Mouse (Mus musculus) heart, embryonic 11.5 days (tissue): ENCODE results near the gene Arhgef25. TPM values are rescaled to one million over a fixed set of nuclear protein-coding genes. Genes with fewer than 3 reads are reported as not detected.
A peak's percentile ranks its signal among the peaks of the same experiment; 100 is the strongest.

Experiments
- ATAC-seq: fragments of 200-750 bp; cut with Nextera tagmentation; replicated peaks from 2 replicates; pipeline ENCODE4 v1.8.0; 2017; ENCODE audit warnings: moderate library complexity; ENCODE audit not compliant: insufficient number of reproducible peaks, low FRiP score, low TSS enrichment
- H3K27ac ChIP-seq: fragments of 300-500 bp; sonication (generic); 2 replicates; pipeline ENCODE4 v1.5.1; 2014; ENCODE audit warnings: mild to moderate bottlenecking, low read depth, low read length
- H3K27me3 ChIP-seq: fragments of 300-500 bp; sonication (generic); 2 replicates; pipeline ENCODE4 v1.6.1; 2014; ENCODE audit warnings: mild to moderate bottlenecking, low read length, mixed read lengths; ENCODE audit not compliant: control insufficient read depth, insufficient read depth
- H3K36me3 ChIP-seq: fragments of 300-500 bp; sonication (generic); 2 replicates; pipeline ENCODE4 v1.6.1; 2014; ENCODE audit warnings: mild to moderate bottlenecking, low read length, moderate library complexity, mixed read lengths; ENCODE audit not compliant: control insufficient read depth, insufficient read depth
- H3K4me1 ChIP-seq: fragments of 300-500 bp; sonication (generic); 2 replicates; pipeline ENCODE4 v1.6.1; 2014; ENCODE audit warnings: low read length; ENCODE audit not compliant: control insufficient read depth, insufficient read depth
- H3K4me2 ChIP-seq: fragments of 300-500 bp; sonication (generic); 2 replicates; pipeline ENCODE4 v1.6.1; 2014; ENCODE audit warnings: mild to moderate bottlenecking, moderate library complexity
- H3K4me3 ChIP-seq: fragments of 300-500 bp; sonication (generic); 2 replicates; pipeline ENCODE4 v1.5.1; 2014; ENCODE audit warnings: low read depth, low read length
- H3K9ac ChIP-seq: fragments of 300-500 bp; sonication (generic); 2 replicates; pipeline ENCODE4 v1.6.1; 2014; ENCODE audit warnings: mild to moderate bottlenecking, low read depth, low read length, moderate library complexity
- H3K9me3 ChIP-seq: fragments of 300-500 bp; sonication (generic); replicated peaks from 2 replicates; pipeline ENCODE4 v1.6.1; 2016; ENCODE audit warnings: low read length; ENCODE audit not compliant: control insufficient read depth
- WGBS: fragments of 180-500 bp; shearing (Covaris S2); extraction: QIAGEN DNeasy Blood & Tissue Kit; methylation state at CpG from one replicate; pipeline ENCODE4 v1.1.7; 2014; ENCODE audit not compliant: insufficient replicate concordance; 5-methylcytosine and 5-hydroxymethylcytosine counted together
- polyA plus RNA-seq: library from polyadenylated mRNA; unstranded; fragments of >200 nt; fragmentation: Nextera tagmentation; extraction: Ambion mirVana; gene quantifications from 2 replicates; pipeline ENCODE4 v1.2.1, GENCODE M21; 2014

Arhgef25 gene
- polyA plus RNA-seq, 1 experiment from 2014 or later, result 17.9 TPM

DNA sequence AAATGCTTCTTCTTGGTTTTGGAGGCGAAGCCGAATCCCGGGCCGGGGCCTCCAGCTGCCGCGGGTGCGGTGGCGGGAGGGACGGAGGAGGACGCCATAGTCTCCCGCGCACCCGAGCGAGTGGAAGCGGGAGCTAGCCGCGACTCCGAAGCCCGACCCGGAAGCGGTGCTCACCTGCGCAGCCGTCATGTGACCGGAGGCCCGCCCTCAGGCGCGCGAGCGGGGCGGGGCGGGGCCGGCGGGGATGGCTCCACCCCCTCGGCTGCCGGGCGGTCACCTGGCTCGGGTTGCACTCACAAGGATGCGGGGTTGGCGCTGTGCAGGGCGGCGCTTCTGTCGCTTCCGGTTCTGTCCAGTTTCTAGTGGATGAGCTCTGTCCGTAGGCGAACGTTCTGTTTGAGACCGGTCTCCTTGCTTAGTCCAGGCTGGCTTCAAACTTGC is 21.6 kb upstream of the Arhgef25 start, which contains the start of gene Pip4k2c:
TSS of gene Pip4k2c (minus strand) at position 172 of the 441 bp plus-strand sequence.
- peak; percentile 97 for ATAC-seq
- no peaks in the 10 kb centered on the region for H3K9me3 ChIP-seq
- peak within 1 kb of the TSS; percentile 42 for H3K27ac ChIP-seq
- H3K4me2 ChIP-seq, result peak within 1 kb of the TSS; percentile 86
- H3K4me1 ChIP-seq, result peaks cover 8% of the 10 kb centered on the region
- no peaks in the 10 kb centered on the region for H3K27me3 ChIP-seq
- H3K36me3 ChIP-seq, result peaks cover 5% of the 10 kb centered on the region; the same call in 1 of the 2 replicates
- under 1% methylated on average over 47 of the region's 47 CpGs for WGBS
- peak within 1 kb of the TSS; percentile 86 for H3K4me3 ChIP-seq
- H3K9ac ChIP-seq, result peak within 1 kb of the TSS; percentile 73

DNA sequence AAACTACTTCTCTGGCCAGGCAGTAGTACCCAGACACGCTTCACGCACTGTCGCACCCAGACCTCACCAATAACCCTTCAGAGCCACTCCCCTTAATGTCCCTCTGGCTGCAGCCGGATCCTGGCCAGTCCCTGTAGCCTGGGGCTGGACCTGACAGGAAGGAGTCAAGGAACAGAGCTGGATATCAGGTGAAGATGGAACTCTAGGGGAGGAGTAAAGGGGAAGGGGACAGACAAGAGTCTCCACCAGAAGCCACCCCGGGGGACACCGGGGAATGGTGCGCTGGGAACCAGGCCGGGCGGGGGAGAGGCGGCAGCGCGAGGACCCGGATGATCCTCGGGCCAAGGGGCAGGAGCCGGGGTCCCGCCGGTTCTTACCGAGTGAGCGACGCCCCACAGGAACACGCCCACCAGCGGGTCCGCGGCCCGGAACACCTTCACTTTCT is 21.1 kb upstream of the Arhgef25 start:
- Histone ChIP-seq H3K36me3 (peaks cover 5% of the 10 kb centered on the region; the same call in 1 of the 2 replicates), H3K4me1 (peaks cover 8% of the 10 kb centered on the region), H3K27me3 (no peaks in the 10 kb centered on the region), H3K27ac (peak overlapping the region; percentile 42), H3K4me3 (peak overlapping the region; percentile 86), H3K4me2 (peak overlapping the region; percentile 86), H3K9ac (peak overlapping the region; percentile 73), H3K9me3 (no peaks in the 10 kb centered on the region)
- peak; percentile 70 for ATAC-seq
- WGBS, result under 1% methylated on average over 25 of the region's 25 CpGs

DNA sequence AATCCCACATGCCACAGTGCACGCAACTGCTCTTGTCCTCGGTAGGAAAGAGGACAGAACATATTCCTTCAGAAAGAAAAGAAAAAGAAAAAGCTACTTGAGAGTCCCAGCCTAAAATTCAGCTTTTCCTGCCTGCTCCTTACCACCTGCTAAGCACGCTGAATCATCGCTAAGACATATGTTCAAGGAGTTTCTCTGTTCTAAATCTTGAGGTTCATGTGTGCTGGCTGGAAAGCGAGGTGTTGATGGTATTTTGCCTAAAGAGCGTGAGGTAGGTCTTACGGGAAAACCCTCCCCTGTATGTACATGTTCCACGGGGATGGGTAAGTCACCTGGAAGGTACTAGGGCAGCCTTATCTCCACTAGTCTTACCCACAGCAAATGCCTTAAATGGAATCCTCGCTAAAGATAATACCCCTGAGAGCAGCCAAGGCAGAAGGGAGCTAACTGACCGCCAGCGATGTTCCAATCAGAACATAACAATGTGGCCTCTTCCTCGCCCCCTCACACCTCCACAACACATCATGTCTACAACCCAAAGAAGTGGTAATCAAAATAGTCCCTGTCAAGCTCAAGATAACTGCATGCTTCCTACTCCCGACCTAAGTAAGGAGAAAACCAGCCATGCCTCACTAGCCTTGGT is 20.2 kb upstream of the Arhgef25 start:
- H3K4me1 ChIP-seq, result peaks cover 8% of the 10 kb centered on the region
- peak overlapping the region; percentile 86 for H3K4me2 ChIP-seq
- peak overlapping the region; percentile 86 for H3K4me3 ChIP-seq
- 72% methylated on average over 13 of the region's 13 CpGs for WGBS
- no peaks in the 10 kb centered on the region for H3K9me3 ChIP-seq
- peak overlapping the region; percentile 73 for H3K9ac ChIP-seq
- no peaks in the 10 kb centered on the region for H3K27me3 ChIP-seq
- ATAC-seq, result no peak
- no peak overlapping the region for H3K27ac ChIP-seq
- H3K36me3 ChIP-seq, result peaks cover 12% of the 10 kb centered on the region

DNA sequence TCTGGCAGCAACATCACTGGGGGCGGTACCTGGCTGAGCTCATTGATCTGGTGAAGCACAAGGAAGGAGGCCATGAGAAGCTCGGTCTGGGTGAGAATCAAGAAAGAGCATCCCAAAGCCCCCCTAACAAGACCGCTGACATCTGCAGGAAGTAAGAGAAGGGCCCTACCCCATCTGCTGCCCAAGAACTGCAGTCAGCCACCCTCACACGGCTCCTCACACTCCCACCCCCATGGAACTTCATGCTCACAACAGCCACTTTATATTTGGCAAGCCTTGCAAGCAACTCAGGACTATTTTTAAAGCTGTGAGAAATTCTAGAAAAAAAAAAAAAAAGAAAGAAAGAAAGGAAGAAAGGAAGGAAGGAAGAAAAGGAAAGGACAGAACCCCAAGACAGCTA is 19.0 kb upstream of the Arhgef25 start:
- no peak overlapping the region for H3K4me2 ChIP-seq

DNA sequence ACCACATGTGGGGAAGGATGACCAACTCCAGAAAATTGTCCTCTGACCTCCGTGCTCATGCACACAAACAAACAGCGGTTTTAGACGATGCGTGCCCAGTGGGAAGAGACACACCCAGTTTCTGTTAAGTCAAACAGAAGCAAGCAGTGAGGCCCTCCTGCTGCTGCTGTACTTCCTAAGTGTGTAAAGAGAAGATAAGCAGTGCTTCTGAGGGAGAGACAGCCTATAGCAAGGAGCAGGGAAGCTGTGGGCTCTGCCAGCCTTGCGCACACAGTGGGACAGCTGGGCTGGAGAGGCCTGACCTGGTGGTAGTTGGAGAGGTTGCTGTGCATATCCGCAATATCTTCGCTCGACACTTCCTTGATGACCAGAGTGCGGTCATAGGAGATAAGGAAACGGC is 15.5 kb upstream of the Arhgef25 start:
- WGBS, result 56% methylated on average over 10 of the region's 10 CpGs
- Histone ChIP-seq H3K4me1 (peaks cover 6% of the 10 kb centered on the region), H3K4me3 (no peak overlapping the region), H3K4me2 (peak overlapping the region; percentile 29), H3K9ac (peak overlapping the region; percentile 4; the same call in 1 of the 2 replicates), H3K9me3 (no peaks in the 10 kb centered on the region), H3K27ac (peak overlapping the region; percentile 89), H3K27me3 (no peaks in the 10 kb centered on the region), H3K36me3 (peaks cover 21% of the 10 kb centered on the region)
- peak; percentile 81 for ATAC-seq

More for the DNA sequence above, 19.0 kb upstream of the Arhgef25 start:
- ATAC-seq, result no peak
- Histone ChIP-seq H3K36me3 (peaks cover 13% of the 10 kb centered on the region), H3K9ac (no peak overlapping the region), H3K27me3 (no peaks in the 10 kb centered on the region), H3K4me1 (peaks cover 9% of the 10 kb centered on the region), H3K4me3 (no peak overlapping the region), H3K9me3 (no peaks in the 10 kb centered on the region), H3K27ac (no peak overlapping the region)
- 88% methylated on average over 4 of the region's 4 CpGs for WGBS

DNA sequence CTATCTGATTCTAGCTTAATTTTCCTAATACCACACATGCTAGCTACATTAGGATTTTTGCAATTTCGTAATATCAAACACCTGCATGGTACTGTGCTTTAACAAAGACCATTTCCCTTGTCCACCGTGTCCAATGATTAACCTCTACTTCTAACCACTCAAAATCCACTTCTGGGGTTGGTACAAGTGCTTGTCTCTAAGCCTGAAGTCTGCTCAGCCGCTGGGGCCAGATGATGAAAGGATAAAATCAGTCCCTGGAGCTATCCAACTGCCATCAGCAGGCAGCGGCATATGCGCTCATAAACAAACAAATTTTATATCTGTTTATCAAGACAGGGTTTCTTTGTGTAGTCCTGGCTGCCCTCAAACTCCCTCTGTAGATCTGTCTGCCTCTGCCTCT is 14.7 kb upstream of the Arhgef25 start:
- no peak for ATAC-seq
- Histone ChIP-seq H3K36me3 (peaks cover 21% of the 10 kb centered on the region), H3K4me3 (no peak overlapping the region), H3K27ac (peak overlapping the region; percentile 89), H3K4me1 (peaks cover 2% of the 10 kb centered on the region; the same call in 1 of the 2 replicates), H3K27me3 (no peaks in the 10 kb centered on the region), H3K9me3 (no peaks in the 10 kb centered on the region), H3K4me2 (peak overlapping the region; percentile 29; the same call in 1 of the 2 replicates), H3K9ac (peak overlapping the region; percentile 4; the same call in 1 of the 2 replicates)
- WGBS, result 70% methylated on average over 5 of the region's 5 CpGs

DNA sequence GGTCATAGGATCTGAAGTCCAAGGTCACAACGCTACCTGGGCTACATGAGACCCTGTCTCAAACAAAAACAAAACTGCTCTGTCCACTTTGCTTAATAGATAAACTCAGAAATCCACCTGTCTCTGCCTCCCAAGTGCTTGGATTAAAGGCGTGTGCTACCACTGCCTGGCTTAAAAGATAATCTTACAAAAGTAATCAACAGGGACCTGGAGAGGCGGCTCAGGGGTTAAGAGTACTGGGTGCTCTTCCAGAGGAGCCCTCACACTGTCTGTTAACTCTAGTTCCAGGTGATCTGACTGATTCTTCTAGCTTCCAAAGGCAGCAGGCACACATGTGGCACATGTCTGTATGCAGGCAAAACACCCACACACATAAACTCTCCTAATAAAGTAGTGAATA is 13.2 kb upstream of the Arhgef25 start:
- 71% methylated on average over 3 of the region's 3 CpGs for WGBS
- peak overlapping the region; percentile 13; the same call in 1 of the 2 replicates for H3K27ac ChIP-seq

DNA sequence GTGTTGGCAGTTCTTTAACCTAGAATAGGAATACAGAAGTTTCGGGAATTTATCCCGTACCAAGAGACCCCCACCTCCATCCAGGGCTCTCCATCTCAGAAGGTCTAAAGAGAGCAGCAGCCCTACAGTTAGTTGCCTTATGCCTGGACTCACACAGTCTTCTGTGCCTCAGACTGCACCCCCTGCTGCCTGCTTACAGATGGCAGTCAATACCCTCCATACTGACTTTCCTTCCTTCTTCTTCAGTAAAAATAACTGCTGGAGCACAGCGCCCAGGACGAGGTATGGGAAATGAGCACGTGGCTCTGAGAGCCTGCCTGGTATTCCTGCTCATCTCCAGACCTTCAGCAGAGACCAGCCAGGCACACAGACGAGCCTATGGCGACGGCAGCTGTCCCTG is 10.4 kb upstream of the Arhgef25 start:
- no peak overlapping the region for H3K4me2 ChIP-seq
- H3K36me3 ChIP-seq, result peaks cover 10% of the 10 kb centered on the region
- H3K27me3 ChIP-seq, result no peaks in the 10 kb centered on the region
- H3K9me3 ChIP-seq, result no peaks in the 10 kb centered on the region
- no peak for ATAC-seq
- WGBS, result 81% methylated on average over 8 of the region's 8 CpGs
- H3K4me1 ChIP-seq, result peaks cover 9% of the 10 kb centered on the region; the same call in 1 of the 2 replicates
- no peak overlapping the region for H3K27ac ChIP-seq
- no peak overlapping the region for H3K4me3 ChIP-seq
- H3K9ac ChIP-seq, result no peak overlapping the region

More for the DNA sequence above, 13.2 kb upstream of the Arhgef25 start:
- H3K9me3 ChIP-seq, result no peaks in the 10 kb centered on the region
- H3K4me1 ChIP-seq, result peaks cover 2% of the 10 kb centered on the region; the same call in 1 of the 2 replicates
- no peak overlapping the region for H3K9ac ChIP-seq
- 0 out of 2 replicates have a peak overlapping the region, but pooled peaks have one; percentile 9 for H3K4me2 ChIP-seq
- H3K36me3 ChIP-seq, result peaks cover 21% of the 10 kb centered on the region
- H3K27me3 ChIP-seq, result no peaks in the 10 kb centered on the region
- H3K4me3 ChIP-seq, result no peak overlapping the region
- peak; percentile 58; the same call in 1 of the 2 replicates for ATAC-seq
